ENCODE assay signal across 8 mouse cellular contexts in genomic region chr16:13205855-13206254, GRCm38 (mm10). TPM values are rescaled to one million over a fixed set of nuclear protein-coding genes. Genes with fewer than 3 reads are reported as not detected.
A peak's percentile ranks its signal among the peaks of the same experiment; 100 is the strongest.
DNase-seq lines count a peak whose midpoint lies in the region; ATAC-seq and TF ChIP-seq lines count a peak whose summit lies in the region.

No protein-coding gene starts in this region.

- H3K36me3 ChIP-seq in liver, embryonic 14.5 days (replicated peaks; ENCODE audit: control insufficient read depth, insufficient read depth, low read depth), result no peaks in the 10 kb centered on the region
- no peaks in the 10 kb centered on the region for H3K36me3 ChIP-seq in forebrain, embryonic 11.5 days (ENCODE audit: control insufficient read depth, insufficient read depth, low read length)
- no peaks in the 10 kb centered on the region for H3K36me3 ChIP-seq in midbrain, postnatal 0 days (ENCODE audit: insufficient read depth, low read length)

- 58% methylated on average over 5 of the region's 5 CpGs for WGBS in liver, embryonic 14.5 days (ENCODE audit: insufficient replicate concordance)
- 58% methylated on average over 5 of the region's 5 CpGs for WGBS in forebrain, embryonic 11.5 days
- WGBS in midbrain, postnatal 0 days, result 72% methylated on average over 5 of the region's 5 CpGs

- no peak overlapping the region for H3K27ac ChIP-seq in liver, embryonic 14.5 days
- no peak overlapping the region for H3K27ac ChIP-seq in forebrain, embryonic 11.5 days (ENCODE audit: low read depth, low read length)
- H3K27ac ChIP-seq in midbrain, postnatal 0 days (ENCODE audit: low read depth, low read length), result no peak overlapping the region

- H3K9me3 ChIP-seq in liver, embryonic 14.5 days (ENCODE audit: control insufficient read depth, low read length), result no peaks in the 10 kb centered on the region
- no peaks in the 10 kb centered on the region for H3K9me3 ChIP-seq in forebrain, embryonic 11.5 days (ENCODE audit: control insufficient read depth, low read length)
- no peaks in the 10 kb centered on the region for H3K9me3 ChIP-seq in midbrain, postnatal 0 days (ENCODE audit: low read length)

- no peaks in the 10 kb centered on the region for H3K27me3 ChIP-seq in liver, embryonic 14.5 days (ENCODE audit: control insufficient read depth, insufficient read depth, low read length)
- H3K27me3 ChIP-seq in forebrain, embryonic 11.5 days (ENCODE audit: control insufficient read depth, insufficient read depth, low read length), result no peaks in the 10 kb centered on the region
- no peaks in the 10 kb centered on the region for H3K27me3 ChIP-seq in midbrain, postnatal 0 days (ENCODE audit: insufficient read depth, low read length)

- no peak overlapping the region for H3K4me2 ChIP-seq in liver, embryonic 14.5 days (ENCODE audit: low read depth)
- no peak overlapping the region for H3K4me2 ChIP-seq in forebrain, embryonic 11.5 days (ENCODE audit: low read depth, low read length, severe bottlenecking)
- no peak overlapping the region for H3K4me2 ChIP-seq in midbrain, postnatal 0 days (ENCODE audit: low read depth, low read length, poor library complexity, severe bottlenecking)

- peak; percentile 66 for ATAC-seq in liver, embryonic 14.5 days (ENCODE audit: insufficient read depth)
- no peak for ATAC-seq in forebrain, embryonic 11.5 days (replicated peaks; ENCODE audit: low FRiP score)
- ATAC-seq in midbrain, postnatal 0 days (ENCODE audit: low FRiP score), result no peak
- ATAC-seq in granulocyte monocyte progenitor cell, adult 5-6 weeks (replicated peaks; ENCODE audit: poor library complexity, severe bottlenecking), result no peak

- no peak overlapping the region for H3K4me3 ChIP-seq in liver, embryonic 14.5 days (ENCODE audit: insufficient read depth in 1 of 2, low read depth in 2 of 2, low read length in 2 of 2)
- H3K4me3 ChIP-seq in forebrain, embryonic 11.5 days (ENCODE audit: low read depth, low read length), result no peak overlapping the region
- no peak overlapping the region for H3K4me3 ChIP-seq in midbrain, postnatal 0 days (ENCODE audit: low read depth, low read length)

- peaks cover 0 to 12% of the 10 kb centered on the region in 2 experiments; a peak in 1 of 4 replicates for H3K4me1 ChIP-seq in liver, embryonic 14.5 days (replicated peaks; ENCODE audit: control insufficient read depth in 2 of 2, insufficient read depth in 2 of 2, low read length in 1 of 2)
- no peaks in the 10 kb centered on the region for H3K4me1 ChIP-seq in forebrain, embryonic 11.5 days (replicated peaks; ENCODE audit: control insufficient read depth, insufficient read depth, low read length)
- H3K4me1 ChIP-seq in midbrain, postnatal 0 days (ENCODE audit: insufficient read depth, low read length), result no peaks in the 10 kb centered on the region

- TF ChIP-seq CTCF in liver, embryonic 14.5 days (IDR thresholded peaks at IDR 0.05; ENCODE audit: low read depth), result no peak
- no peak for TF ChIP-seq CTCF in midbrain, postnatal 0 days (IDR thresholded peaks at IDR 0.05)

- H3K9ac ChIP-seq in liver, embryonic 14.5 days (replicated peaks), result no peak overlapping the region
- H3K9ac ChIP-seq in forebrain, embryonic 11.5 days (ENCODE audit: low read length), result no peak overlapping the region
- H3K9ac ChIP-seq in midbrain, postnatal 0 days (replicated peaks; ENCODE audit: low read length, poor library complexity, severe bottlenecking), result no peak overlapping the region

- peak; percentile 68 for DNase-seq in NIH3T3 (ENCODE audit: low read depth)
- DNase-seq in adrenal gland, postnatal 25 days, result peak; percentile 14
- peak; percentile 26 for DNase-seq in heart, postnatal 4 days
- peak; percentile 16 to 26 (median 20) for DNase-seq in liver, embryonic 14.5 days (ENCODE audit: low read depth in 3 of 3, low spot score in 3 of 3)
- no peak for DNase-seq in forebrain, embryonic 11.5 days (ENCODE audit: low spot score)
- DNase-seq in cerebellum, postnatal 25 days, result no peak
- no peak for DNase-seq in midbrain, postnatal 0 days (ENCODE audit: low spot score)

- no peak for TF ChIP-seq EP300 in liver, embryonic 14.5 days (IDR thresholded peaks at IDR 0.05; ENCODE audit: low read depth)

RNA-seq across cellular contexts. Expression of gene Mrtfb, which starts 50.4 kb away (rescaled TPM):
- 36.9 and 49.1 TPM in 2 replicates for total RNA-seq in adrenal gland, postnatal 25 days (2021)
- 10 to 100 TPM; 29.9 to 30.4 TPM for total RNA-seq in heart, postnatal 4 days (2021)
- 1.1 TPM in 2 replicates for polyA plus RNA-seq in liver, embryonic 14.5 days (2012; rRNA removed)
- polyA plus RNA-seq in liver, embryonic 14.5 days (2014; fragmentation: Nextera tagmentation; extraction: Ambion mirVana), result 2.9 and 3.3 TPM in 2 replicates
- polyA plus RNA-seq in forebrain, embryonic 11.5 days (2014; fragmentation: Nextera tagmentation; extraction: Ambion mirVana), result 21.9 and 22.4 TPM in 2 replicates
- 24.1 and 24.2 TPM in 2 replicates for total RNA-seq in midbrain, postnatal 0 days (2014; rRNA removed)
- 13.8 TPM in 2 replicates for polyA plus RNA-seq in midbrain, postnatal 0 days (2015; fragmentation: Nextera tagmentation; extraction: Ambion mirVana)
- 10.0 and 11.0 TPM in 2 replicates for total RNA-seq in granulocyte monocyte progenitor cell, adult 5-6 weeks (2014; fragmentation: Nextera tagmentation)
- total RNA-seq in granulocyte monocyte progenitor cell, adult 5-6 weeks (2017), result 4.5 and 5.1 TPM in 2 replicates

Comparison
In these comparisons a context has a peak if more than half of its experiments do, and no peak if none do; other contexts are left out.
1. DNase-seq: peak in NIH3T3 (single experiment), adrenal gland, postnatal 25 days (single experiment), heart, postnatal 4 days (single experiment) and liver, embryonic 14.5 days (3 of 3); none in forebrain, embryonic 11.5 days (single experiment), cerebellum, postnatal 25 days (0 of 2) and midbrain, postnatal 0 days (single experiment).